Mouse (Mus musculus) megakaryocyte, embryonic 14.5 days (primary cell): ENCODE results near the gene Bhmt2.

Experiments
- FLI1 ChIP-seq: IDR thresholded peaks from 2 replicates; pipeline ENCODE4 v1.6.1; 2012; ENCODE audit warnings: low read length, inconsistent platforms, mixed read lengths
- GATA1 ChIP-seq: IDR thresholded peaks from 3 replicates; pipeline ENCODE4 v1.6.1; 2012; ENCODE audit warnings: mixed read lengths, low read length, inconsistent platforms, borderline replicate concordance

DNA sequence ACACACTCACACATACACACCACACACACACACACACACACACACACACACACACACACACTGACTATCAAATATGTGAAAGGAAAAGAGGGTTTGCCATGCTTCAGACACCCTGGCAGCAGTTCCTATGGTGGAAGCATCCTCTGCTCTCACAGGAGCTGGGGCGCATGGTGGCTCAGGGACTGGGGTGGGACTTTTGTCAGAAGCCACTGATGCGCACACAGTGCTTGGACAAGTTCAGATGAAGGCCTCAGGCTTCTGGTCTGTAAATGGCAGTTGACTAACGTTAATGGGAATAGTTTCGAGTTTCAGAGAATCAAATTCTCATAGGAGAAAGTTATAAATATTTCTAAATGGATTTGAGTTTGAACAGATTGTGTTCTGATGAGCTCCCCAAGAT, 11.1 kb upstream of the Bhmt2 start:
- TF ChIP-seq GATA1 (no peak), FLI1 (no peak)
